Mouse (Mus musculus): ENCODE data around the gene Gpd2. TPM values are rescaled to one million over a fixed set of nuclear protein-coding genes. Genes with fewer than 3 reads are reported as not detected.

The Gpd2 gene
- polyA plus RNA-seq, 1 experiment from 2014 or later: 22.2 TPM

DNA sequence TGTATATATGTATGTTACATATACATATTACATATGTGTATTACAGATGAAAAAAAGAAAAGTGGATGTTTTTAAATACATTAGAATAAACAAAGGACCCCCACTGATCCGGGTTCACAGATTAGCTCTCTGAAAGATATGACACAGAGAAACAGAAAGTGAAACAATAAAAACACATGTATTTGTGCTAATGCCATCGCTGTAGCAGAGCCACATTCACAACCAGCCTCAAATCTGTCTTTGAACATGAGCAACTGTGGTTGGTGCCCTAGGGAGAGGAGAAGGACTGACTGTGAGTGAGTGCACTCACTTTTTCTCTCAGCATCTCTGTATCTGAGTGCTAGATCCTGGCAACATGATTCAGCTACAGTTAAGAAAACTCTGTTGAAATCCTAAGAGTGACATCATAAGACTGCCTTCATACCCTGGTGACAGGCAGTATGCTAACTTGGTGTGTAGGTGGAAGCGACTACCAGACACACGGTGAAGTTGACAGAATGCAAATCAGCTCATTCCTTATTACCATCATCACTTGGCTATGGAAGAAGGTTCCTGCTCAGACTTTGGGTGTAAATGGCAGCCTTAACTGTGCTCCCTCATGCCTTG is 170.1 kb downstream of the Gpd2 start:
- no peaks in the 10 kb centered on the region for H3K27me3 ChIP-seq (ENCODE audit: control insufficient read depth, insufficient read depth, low read length)
- no peak overlapping the region for H3K4me2 ChIP-seq (ENCODE audit: low read depth)
- H3K9me3 ChIP-seq (ENCODE audit: control insufficient read depth, low read length): no peaks in the 10 kb centered on the region
- H3K9ac ChIP-seq (ENCODE audit: low read length): no peak overlapping the region
- no peak overlapping the region for H3K27ac ChIP-seq (ENCODE audit: low read depth, low read length)
- ATAC-seq (ENCODE audit: insufficient read depth, low FRiP score, low TSS enrichment): no peak
- WGBS: 82% methylated on average over 4 of the region's 4 CpGs
- H3K36me3 ChIP-seq (ENCODE audit: control insufficient read depth, insufficient read depth, low read length): no peaks in the 10 kb centered on the region
- H3K4me3 ChIP-seq (ENCODE audit: low read depth, low read length): no peak overlapping the region
- H3K4me1 ChIP-seq (ENCODE audit: control insufficient read depth, insufficient read depth, low read length): no peaks in the 10 kb centered on the region
- no peak for DNase-seq (ENCODE audit: low spot score)

DNA sequence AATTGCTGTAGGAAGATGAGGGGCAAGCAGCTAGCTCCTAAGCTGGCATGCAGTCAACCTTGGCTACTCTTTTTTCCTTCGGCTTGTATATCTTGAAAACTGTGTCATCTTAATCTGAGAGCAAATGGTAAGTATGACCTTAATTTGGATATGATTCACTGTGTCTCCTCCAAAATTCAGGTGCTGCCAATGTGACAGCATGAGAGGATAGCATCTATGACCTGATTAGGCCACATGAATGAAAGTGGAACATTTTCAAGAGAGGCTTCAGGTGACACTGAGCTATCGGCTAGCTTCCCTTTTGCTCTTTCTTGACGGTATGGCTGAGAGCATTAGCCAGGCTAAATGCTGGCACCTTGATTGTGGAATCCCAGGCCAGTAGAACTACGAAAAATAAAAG is 171.0 kb downstream of the Gpd2 start:
- 85% methylated on average over 4 of the region's 4 CpGs for WGBS
- Histone ChIP-seq H3K27me3 (ENCODE audit: control insufficient read depth, insufficient read depth, low read length) (no peaks in the 10 kb centered on the region), H3K9ac (ENCODE audit: low read length) (no peak overlapping the region), H3K4me1 (ENCODE audit: control insufficient read depth, insufficient read depth, low read length) (no peaks in the 10 kb centered on the region), H3K4me2 (ENCODE audit: low read depth) (no peak overlapping the region), H3K36me3 (ENCODE audit: control insufficient read depth, insufficient read depth, low read length) (no peaks in the 10 kb centered on the region), H3K9me3 (ENCODE audit: control insufficient read depth, low read length) (no peaks in the 10 kb centered on the region), H3K4me3 (ENCODE audit: low read depth, low read length) (no peak overlapping the region), H3K27ac (ENCODE audit: low read depth, low read length) (no peak overlapping the region)
- no peak for ATAC-seq (ENCODE audit: insufficient read depth, low FRiP score, low TSS enrichment)
- DNase-seq (ENCODE audit: low spot score): no peak

DNA sequence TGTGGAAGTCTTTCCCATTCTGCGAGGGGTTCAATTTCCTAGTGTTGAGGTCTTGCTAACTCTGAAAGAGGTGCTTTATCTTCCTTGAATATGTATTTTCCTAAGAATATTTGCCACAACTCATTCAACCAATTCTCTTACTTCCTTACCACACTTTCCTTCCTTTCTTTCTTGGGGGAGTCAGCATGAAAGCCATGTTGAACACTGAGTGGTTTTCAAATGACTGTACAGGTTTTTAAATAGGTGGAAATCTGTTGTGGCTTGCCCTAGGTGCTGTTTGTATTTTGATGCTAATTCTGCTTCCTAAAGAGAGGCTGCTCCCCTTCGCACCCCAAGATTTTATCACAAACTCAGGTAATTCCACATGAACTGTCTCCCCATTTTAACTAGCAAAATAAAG is 174.1 kb downstream of the Gpd2 start:
- Histone ChIP-seq H3K4me2 (ENCODE audit: low read depth) (no peak overlapping the region), H3K9me3 (ENCODE audit: control insufficient read depth, low read length) (no peaks in the 10 kb centered on the region), H3K36me3 (ENCODE audit: control insufficient read depth, insufficient read depth, low read length) (no peaks in the 10 kb centered on the region), H3K4me3 (ENCODE audit: low read depth, low read length) (no peak overlapping the region), H3K27me3 (ENCODE audit: control insufficient read depth, insufficient read depth, low read length) (no peaks in the 10 kb centered on the region), H3K9ac (ENCODE audit: low read length) (no peak overlapping the region), H3K27ac (ENCODE audit: low read depth, low read length) (no peak overlapping the region), H3K4me1 (ENCODE audit: control insufficient read depth, insufficient read depth, low read length) (no peaks in the 10 kb centered on the region)
- DNase-seq (ENCODE audit: low spot score) (no peak), ATAC-seq (ENCODE audit: insufficient read depth, low FRiP score, low TSS enrichment) (no peak)
- WGBS: 88% methylated on average over 2 of the region's 2 CpGs

DNA sequence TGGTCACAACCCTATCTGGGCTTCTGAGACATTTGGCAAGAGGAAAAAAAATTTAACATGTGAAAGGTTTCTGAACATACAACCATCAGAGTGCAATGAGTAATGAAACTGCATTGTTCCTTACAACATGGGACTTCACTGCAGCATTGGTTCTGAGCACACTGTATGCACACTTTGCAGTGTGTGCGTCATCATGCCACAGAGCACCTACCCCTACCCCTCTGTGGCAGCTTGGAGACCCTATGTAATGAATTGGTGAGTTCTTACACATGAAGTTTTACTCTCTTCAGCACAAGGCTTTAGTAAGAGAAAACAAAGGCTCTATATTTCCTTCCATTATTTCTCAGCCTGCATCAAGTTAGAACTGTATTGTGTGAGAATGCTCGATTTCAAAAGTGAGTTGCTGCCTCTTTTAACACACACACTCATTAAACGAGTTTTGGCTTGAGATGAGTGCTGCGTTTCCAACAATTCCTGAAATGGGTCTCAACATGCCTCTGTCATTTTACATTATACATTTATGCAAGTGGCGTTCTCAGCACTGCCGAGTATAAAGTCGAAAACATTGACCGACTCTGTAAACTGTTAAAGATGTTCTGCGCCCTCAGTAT is 177.2 kb downstream of the Gpd2 start:
- Histone ChIP-seq H3K36me3 (ENCODE audit: control insufficient read depth, insufficient read depth, low read length) (no peaks in the 10 kb centered on the region), H3K9me3 (ENCODE audit: control insufficient read depth, low read length) (no peaks in the 10 kb centered on the region), H3K27me3 (ENCODE audit: control insufficient read depth, insufficient read depth, low read length) (no peaks in the 10 kb centered on the region), H3K27ac (ENCODE audit: low read depth, low read length) (no peak overlapping the region), H3K4me1 (ENCODE audit: control insufficient read depth, insufficient read depth, low read length) (no peaks in the 10 kb centered on the region), H3K4me3 (ENCODE audit: low read depth, low read length) (no peak overlapping the region), H3K4me2 (ENCODE audit: low read depth) (no peak overlapping the region), H3K9ac (ENCODE audit: low read length) (no peak overlapping the region)
- WGBS: 90% methylated on average over 9 of the region's 9 CpGs
- ATAC-seq (ENCODE audit: insufficient read depth, low FRiP score, low TSS enrichment) (no peak), DNase-seq (ENCODE audit: low spot score) (no peak)

DNA sequence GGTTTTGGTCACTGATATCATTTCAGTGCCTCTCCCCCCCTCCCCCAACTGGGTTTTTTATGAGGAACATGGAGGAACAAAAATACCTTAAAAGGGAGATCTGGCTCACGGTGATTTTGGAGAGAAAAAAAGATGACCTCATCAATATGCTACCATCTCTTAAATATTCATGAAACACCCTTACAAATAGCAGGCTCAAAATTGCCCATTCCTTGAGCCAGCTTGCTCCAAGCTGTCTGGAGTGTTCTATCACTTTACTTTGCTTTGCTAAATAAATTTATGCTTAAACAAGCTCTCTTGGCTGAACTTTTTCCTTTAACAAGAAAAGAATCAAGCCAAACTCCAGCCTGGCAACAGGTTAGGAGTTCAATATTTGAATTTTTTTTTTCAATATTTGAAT is 179.3 kb downstream of the Gpd2 start:
- 40% methylated on average over 1 of the region's 1 CpGs for WGBS
- H3K4me2 ChIP-seq (ENCODE audit: low read depth): no peak overlapping the region
- no peaks in the 10 kb centered on the region for H3K36me3 ChIP-seq (ENCODE audit: control insufficient read depth, insufficient read depth, low read length)
- no peak overlapping the region for H3K4me3 ChIP-seq (ENCODE audit: low read depth, low read length)
- H3K9ac ChIP-seq (ENCODE audit: low read length): no peak overlapping the region
- H3K9me3 ChIP-seq (ENCODE audit: control insufficient read depth, low read length): no peaks in the 10 kb centered on the region
- no peaks in the 10 kb centered on the region for H3K4me1 ChIP-seq (ENCODE audit: control insufficient read depth, insufficient read depth, low read length)
- ATAC-seq (ENCODE audit: insufficient read depth, low FRiP score, low TSS enrichment) (no peak), DNase-seq (ENCODE audit: low spot score) (no peak)
- H3K27ac ChIP-seq (ENCODE audit: low read depth, low read length): no peak overlapping the region
- no peaks in the 10 kb centered on the region for H3K27me3 ChIP-seq (ENCODE audit: control insufficient read depth, insufficient read depth, low read length)

Other genes with a start within 250 kb of the Gpd2 start
- 6.0 and 6.1 TPM in 2 replicates for gene Nr4a2, start 113.6 kb upstream of the Gpd2 start, polyA plus RNA-seq (2014; fragmentation: Nextera tagmentation; extraction: Ambion mirVana)